Mouse (Mus musculus) forelimb bud, embryonic 11.5 days (tissue): ENCODE measurements around the gene Gpc5.

Experiments
- DNase-seq: peaks from one replicate; pipeline ENCODE4 v3.0.0-alpha.2; 2012; ENCODE audit warnings: low read depth, low spot score

Gene Gpc5

DNA sequence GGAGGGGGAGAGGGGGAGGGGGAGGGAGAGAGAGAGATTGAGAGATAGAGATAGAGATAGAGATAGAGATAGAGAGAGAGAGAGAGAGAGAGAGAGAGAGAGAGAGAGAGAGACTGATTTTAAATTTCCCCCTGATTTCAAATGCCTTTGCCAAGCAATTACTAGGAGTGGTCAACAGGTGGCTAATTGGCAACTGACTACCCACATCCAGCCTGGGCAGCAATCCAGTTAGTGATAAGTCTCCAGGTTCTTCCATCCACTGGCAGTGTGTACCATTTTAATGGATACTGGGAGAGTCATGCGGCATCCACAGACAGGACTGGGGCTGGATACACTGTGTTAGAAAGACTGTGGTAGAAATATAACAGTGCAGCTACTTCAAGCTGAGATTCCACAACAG lies 1166.1 kb downstream of the Gpc5 start:
- DNase-seq: no peak

DNA sequence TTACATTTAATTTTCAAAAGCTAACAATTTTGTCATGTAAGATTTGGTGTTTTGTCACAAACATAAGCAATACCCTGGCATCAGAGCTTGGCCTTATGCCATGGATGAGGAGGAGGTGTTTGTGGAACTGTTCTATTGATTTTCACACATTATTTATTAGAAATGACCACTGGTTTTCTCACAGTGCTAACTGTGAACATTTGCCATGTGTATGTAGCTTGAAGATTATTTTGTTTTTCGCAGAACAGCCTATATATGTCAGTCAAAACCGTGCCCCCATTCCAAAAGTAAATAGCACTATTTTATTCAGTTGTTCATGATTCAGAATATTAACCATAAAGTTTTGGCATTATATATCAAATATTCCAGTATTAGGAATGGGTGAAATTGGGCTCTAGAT lies 1216.5 kb downstream of the Gpc5 start:
- DNase-seq: no peak

DNA sequence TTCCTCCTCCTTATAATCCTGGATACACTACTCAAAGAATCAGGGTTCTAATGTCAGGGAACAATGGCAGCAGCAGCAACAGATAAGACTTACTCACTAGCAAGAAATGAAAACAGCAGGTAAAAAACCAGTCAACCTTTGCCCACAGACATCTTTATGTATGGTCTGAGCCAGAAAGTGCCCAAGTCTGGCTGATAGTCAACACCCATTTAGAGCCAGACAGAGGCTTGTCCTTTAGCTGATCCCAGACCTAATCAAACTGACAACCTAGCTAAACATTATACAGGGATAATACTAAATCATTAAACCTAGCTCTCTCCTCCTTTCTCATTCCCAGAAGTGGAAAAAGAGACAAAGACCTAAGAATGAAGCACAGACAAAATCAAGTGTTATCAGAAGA lies 1225.5 kb downstream of the Gpc5 start:
- DNase-seq: no peak

DNA sequence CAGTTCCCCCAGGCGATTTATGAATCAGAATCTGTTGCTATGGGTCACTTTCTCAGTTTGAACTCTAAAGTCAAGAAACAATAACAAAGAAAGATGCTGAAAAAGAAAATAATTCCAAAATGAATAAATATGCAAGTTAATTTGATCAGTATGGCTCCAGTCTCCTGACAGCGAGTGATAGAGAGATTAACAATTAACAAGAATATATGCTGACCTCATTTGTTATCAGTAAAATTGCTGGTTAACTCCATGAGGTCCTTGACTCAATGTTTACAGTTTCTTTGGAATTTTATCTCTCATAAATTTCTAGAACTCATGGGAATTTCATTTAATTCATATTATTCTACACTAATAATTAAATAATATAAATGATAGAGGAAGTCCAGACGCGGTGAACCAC lies 1244.2 kb downstream of the Gpc5 start:
- no peak for DNase-seq

DNA sequence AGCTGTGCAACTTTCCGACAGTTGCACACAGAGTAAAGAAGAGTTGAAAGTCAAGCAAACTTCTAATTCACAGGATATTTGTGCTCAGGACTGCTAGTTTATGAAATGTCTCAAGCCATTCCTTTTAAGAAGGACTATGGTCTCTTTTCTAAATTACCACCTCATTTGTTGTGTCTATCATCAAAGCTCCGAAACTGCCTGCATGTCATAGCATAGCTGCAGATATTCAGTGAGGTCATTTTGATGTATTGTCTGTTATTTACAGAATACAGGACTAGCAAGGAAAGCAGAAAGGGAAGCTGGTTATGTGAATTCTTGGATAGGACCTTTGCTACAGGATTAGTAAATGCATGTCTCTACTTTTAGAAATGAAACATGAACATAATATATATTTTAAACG lies 1246.4 kb downstream of the Gpc5 start:
- DNase-seq: no peak

DNA sequence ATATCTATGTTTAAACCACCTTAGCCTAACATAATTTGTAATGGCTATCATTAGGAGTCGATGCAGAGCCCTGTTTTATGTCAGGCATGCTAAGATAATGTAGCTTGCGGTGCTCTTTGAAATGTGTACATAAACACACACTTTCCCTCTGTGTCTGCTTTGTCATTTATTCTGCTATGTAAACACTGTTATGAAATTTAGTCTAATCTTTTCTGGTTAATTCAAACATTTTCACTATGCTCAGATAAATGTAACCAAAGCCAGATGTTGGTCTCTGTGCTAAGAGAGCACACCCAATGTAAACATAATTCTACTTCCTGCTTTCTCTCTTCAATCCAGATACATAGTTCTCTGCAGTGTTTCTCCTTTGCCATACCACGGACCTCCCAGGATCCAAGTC lies 1256.5 kb downstream of the Gpc5 start:
- no peak for DNase-seq

DNA sequence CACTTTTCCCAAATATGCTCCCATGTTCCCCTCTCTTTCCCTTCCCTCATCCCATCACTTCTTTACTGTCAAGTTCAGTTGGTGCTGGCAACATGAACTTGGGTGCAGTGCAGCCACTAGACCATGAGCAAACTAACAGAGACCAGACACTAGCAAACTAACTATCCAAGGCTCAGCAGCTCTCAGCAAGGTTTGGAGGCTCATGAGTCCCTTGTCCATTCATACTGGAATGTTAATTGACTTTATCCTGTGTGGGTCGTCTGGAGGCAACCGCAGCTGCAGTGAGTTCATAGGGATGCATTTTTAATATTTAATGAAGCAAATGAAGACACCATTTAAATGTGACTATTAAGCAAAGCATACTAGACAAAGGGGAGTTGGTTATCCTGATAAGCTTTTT lies 1292.6 kb downstream of the Gpc5 start:
- no peak for DNase-seq

DNA sequence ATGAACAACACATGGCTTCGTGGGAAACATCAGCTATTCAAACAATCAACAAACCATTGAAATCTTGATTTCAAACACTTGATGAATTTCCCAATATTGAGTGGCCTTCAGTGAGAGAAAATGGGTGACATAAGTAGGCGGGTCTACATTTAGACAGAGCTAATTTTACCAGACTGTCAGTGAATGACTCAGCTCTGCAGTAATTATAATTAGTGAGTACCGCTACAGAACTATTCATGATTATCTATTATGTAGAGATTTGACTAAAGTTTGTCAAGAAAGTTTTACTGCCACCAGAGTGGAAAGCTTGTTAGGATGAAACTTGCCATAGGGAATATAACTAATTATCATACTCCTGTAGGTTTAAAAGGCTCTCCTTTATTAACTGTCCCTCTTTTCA lies 1323.5 kb downstream of the Gpc5 start:
- no peak for DNase-seq

DNA sequence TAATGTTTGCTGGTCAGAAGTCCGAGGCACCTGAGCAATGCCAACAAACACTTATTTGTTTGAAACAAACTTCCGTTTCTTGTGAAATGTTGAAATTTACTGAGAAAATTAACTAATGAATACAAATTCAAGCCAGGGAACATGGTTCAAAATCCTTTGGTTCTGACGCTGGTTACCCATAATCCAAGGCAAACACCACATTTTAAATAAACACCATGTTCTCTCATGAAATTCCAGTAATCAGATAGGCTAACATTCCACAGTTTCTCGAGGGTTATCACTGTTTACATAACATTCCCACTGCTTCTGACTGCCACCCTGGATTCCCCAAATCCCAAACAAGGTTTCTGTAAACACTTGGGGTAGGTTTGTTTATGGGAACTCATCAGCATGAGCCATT lies 1356.2 kb downstream of the Gpc5 start:
- DNase-seq: no peak

DNA sequence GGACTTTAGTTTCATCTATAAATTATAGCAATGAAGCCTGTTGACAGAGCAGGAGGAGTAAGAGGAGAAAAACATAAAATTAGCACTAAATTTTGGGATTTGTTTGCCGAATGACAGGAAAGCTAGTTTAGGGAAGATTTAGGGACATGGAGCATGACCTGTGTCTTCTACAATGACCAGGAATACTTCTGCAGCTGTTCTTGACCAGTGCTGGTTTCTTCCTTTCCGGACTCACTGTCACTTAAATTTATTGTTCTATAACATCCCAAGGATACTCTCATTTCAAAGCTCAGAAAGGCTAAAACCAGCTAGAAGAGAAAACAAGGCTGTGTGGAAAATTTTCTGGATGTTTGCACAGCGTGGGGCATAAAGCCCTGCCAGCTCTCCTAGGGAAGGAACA lies 1361.3 kb downstream of the Gpc5 start:
- DNase-seq: no peak

DNA sequence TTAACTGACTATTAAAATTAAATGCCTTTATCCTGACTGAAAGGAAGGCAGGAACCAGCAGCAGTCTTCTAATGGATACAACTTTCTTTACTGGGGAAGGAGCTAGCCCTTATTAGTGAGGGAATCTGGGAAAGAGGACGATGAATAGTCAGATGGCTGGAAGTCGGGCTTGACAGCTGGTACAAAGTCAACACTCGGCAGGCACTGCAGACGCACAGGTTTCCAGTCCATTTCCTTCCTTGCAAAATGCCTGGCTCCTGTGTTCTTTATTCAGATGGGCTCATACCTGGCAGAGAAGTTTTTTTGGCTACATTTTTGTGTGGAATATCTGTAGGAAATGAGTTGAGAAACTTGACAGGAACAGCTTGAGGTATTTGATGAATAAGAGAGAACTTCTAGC lies 1364.2 kb downstream of the Gpc5 start:
- no peak for DNase-seq

DNA sequence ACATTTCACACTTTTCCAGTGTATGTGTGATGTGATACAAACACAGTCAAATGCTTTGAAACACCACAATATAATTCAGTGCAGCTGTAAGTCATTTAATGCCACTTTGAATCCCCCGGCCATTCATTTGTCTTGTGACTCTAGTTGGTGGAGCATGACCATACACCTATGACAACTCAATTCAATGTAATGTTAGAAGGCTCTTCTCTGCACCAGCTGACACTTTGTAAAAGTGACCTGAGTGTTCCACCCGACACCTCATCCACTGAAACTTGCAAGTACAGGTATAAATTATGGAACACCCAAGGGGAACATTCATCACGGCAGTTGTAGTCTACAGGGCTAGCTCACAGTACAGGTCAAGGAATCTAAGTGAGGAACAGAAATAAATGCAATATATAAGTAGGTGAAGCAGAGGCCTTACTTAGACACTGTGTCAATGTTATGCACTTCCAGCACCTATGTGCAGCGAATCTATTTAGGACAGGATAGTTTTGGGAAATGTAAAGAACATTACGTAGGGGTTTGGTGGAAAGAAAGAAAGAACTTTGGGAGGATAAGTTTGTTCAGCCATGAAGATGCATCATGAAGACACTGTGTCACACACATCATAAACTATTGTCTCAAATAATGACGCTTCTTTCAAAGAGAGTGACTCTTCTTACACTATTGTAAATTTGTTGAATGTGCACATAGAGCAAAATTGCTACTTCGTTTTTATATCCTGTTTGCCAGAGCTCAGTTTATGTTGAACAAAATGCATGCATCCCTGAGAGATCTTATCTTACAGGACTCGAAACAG lies 1381.6 kb downstream of the Gpc5 start:
- peak; percentile 40 for DNase-seq

DNA sequence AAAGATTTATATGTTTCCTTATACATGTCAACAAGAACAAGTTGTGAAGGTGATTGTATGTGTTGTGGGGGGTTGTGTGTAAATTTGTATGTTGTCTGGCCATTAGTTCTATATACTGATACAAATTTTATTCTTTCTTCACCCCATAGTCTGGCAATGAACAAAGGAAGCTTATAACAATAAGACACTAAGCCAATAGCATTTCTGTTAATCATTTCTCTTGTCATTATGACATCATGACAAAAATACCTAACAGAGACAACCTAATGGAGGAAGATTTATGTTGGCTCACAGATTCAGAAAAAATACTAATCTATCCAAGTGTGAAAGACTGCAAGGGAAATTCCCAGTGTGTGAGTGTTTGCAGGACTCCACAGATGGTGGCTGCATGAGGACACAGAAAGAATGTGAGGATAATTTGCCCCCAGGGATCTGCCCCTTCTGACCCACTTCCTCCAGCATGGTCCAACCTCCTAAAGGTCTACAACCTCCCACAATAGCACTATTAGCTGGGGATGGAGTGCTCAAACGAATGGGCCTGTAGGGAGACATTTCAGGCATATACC lies 1402.4 kb downstream of the Gpc5 start:
- DNase-seq: peak; percentile 27

DNA sequence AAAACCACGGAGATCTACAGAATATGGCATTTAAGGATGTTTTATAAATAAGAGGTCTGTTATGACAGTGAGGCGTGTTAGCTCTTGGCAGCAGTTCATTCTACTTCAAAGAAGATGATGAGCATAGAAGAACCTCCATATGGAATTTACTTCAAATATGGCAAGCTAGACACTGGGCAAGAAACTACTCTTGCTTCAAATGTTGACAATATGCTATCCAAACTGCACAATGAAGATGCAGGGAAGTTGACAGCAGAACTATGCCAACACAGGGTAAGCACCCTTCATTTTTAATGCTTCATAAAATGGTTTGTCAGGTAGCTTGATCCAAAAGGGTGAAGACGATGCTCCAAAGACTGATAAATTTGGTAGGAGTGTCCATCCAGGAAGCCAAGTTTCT lies 1446.2 kb downstream of the Gpc5 start:
- DNase-seq: no peak

DNA sequence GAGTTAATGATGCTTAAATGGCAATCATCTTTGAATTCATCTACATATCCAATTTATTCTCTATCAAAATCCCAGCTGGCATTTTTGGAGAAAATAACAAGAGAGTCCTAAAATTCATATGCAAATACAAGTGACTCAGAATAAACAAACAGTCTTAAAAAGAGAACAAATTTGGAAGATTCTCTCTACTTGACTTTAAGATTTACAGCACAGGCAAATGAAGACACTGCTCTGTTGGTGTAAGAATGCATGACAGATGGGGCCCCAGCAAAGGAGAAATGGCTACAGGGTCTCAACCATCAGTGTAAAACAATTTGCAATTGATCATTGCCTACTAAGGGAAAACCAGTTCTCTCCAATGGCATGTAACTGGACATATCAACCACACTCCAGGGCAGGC lies 1451.7 kb downstream of the Gpc5 start:
- DNase-seq: no peak

DNA sequence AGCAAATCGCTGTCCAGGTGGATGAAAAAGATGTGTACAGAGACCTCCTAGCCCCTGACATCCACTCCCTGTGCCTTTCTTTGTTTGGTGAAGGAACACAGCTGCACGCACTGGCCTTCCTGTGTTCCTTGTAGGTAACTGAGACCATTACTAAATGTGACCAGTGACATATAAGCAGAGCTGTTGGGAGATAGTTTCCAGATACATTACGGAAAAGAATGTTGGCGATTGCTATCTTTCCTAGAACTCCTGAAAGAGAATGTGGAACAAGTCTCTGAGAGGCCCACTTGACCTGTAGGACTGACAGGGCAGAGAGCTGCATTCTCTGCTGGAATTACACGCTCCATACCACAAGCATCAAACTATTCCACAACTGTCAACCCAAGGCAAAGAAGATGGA lies 1459.4 kb downstream of the Gpc5 start:
- peak; percentile 53 for DNase-seq

DNA sequence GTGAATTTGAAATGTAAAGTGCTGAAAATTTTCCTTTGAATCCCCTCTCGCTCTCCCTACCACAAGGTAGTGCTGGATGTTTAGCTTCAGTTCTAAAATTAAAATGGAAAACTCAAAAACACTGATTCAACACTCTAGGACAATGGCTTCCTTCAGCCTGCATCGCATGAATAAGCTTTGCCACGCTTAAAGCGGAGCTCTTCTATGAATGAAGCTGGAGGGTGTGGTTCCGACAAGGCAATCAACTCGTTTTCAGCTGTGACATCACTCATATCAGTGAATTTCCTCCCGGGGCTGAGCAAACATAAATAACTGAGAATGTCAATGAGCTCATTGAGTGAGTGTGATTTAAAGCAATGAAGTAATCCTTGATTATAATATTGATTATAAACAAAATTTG lies 1461.3 kb downstream of the Gpc5 start:
- DNase-seq: no peak

DNA sequence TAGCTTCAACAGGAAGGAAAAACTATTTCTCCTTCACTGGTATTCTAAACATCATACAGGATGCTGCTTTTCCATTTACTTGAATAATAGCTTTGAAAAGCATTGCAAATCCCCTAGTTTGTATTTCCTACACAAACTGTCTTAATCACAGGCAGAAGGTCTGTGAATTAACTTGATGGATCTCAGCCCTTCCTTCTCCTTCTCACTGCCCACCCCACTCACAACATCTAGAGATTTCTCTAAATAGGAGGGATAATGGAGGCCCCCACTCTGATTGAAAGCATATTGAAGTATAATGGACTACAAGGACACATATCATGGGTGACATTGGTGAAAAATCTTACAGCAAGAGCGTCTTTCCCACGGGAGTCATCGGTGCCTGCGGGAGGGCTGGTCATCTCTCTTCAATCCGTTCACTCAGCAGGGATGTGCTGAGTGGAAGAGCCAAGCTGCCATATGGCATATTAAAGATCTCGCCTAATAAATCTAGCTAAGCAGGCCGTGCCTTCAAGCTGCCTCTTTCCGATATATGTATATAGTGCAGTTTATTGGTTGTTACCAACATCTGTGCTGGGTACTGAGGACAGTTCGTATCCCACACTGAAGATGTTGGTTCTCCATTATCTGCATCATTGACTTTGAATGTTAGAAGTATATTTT lies 1466.3 kb downstream of the Gpc5 start:
- no peak for DNase-seq

DNA sequence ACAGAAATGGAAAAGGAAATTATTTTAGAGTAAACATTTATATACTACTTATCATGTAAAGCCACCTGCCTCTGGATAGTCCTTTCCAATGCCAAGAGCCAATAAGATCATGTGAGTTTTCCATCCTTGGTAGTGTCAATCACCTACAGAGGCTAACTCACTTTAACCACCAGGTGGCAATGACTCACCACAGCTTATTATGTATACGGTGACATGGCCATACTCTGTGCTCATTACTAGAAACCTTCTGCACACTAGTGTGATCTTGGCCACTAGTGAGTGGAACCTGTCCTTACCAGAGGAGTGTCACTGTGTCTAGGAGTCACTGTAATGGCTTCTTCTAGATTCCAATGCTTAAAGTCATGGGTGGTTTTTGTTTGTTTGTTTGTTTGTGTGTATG lies 1468.0 kb downstream of the Gpc5 start:
- DNase-seq: peak; percentile 33
